ENCODE assay signal across 32 mouse cellular contexts in the genomic region with DNA sequence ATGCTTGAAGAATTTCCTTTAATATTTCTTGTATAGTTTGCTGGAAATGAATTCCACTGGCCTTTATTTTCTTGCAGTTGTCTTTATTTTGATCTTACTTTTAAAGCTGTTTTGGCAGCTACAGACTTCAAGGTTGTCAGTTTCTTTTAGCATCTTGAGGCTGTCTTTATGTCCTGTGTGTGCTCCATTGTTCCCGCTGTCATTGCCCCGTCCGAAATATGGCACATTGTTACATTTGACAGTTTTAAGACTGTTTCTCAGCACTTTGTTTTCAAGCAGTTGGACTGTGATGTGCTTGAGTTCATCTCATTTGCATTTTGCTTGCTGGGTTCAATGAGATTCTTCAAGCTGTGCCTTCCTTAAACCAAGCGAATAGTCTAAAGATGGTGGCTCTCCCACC. TPM values are rescaled to one million over a fixed set of nuclear protein-coding genes. Genes with fewer than 3 reads are reported as not detected.
DNase-seq lines count a peak whose midpoint lies in the region; ATAC-seq and TF ChIP-seq lines count a peak whose summit lies in the region.
"Had no signal": no experiment of that assay in that cellular context is flagged by ENCODE, and none has a peak within 500 bp of the region (broad histone marks: within the 10 kb centered on the region; RNA-seq: fewer than 3 reads in every experiment).

No protein-coding gene starts in this region.

- no peak overlapping the region for H3K9ac ChIP-seq in midbrain, embryonic 11.5 days (ENCODE audit: low read length)
- H3K9ac ChIP-seq in midbrain, postnatal 0 days (replicated peaks; ENCODE audit: low read length, poor library complexity, severe bottlenecking) = no peak overlapping the region
- no peak overlapping the region for H3K9ac ChIP-seq in midbrain, embryonic 13.5 days (replicated peaks)
- H3K9ac ChIP-seq: forebrain, embryonic 13.5 days; heart, embryonic 13.5 days; hindbrain, embryonic 12.5 days; hindbrain, embryonic 15.5 days had no signal

- H3K36me3 ChIP-seq in midbrain, embryonic 11.5 days (ENCODE audit: control insufficient read depth, insufficient read depth, low read length) = no peaks in the 10 kb centered on the region
- H3K36me3 ChIP-seq in midbrain, postnatal 0 days (ENCODE audit: insufficient read depth, low read length) = no peaks in the 10 kb centered on the region
- H3K36me3 ChIP-seq in midbrain, embryonic 13.5 days = no peaks in the 10 kb centered on the region
- H3K36me3 ChIP-seq: forebrain, embryonic 10.5 days; heart, embryonic 13.5 days; hindbrain, embryonic 12.5 days; hindbrain, embryonic 15.5 days had no signal

- H3K4me3 ChIP-seq in midbrain, embryonic 11.5 days (ENCODE audit: low read depth, low read length) = no peak overlapping the region
- no peak overlapping the region for H3K4me3 ChIP-seq in midbrain, postnatal 0 days (ENCODE audit: low read depth, low read length)
- no peak overlapping the region for H3K4me3 ChIP-seq in midbrain, embryonic 13.5 days (replicated peaks)
- H3K4me3 ChIP-seq: forebrain, embryonic 10.5 days; forebrain, embryonic 13.5 days; heart, embryonic 13.5 days; hindbrain, embryonic 12.5 days; hindbrain, embryonic 15.5 days had no signal

- intact Hi-C loops in heart, postnatal 14 days (cut with DNase I) = no loop called here

- peak; percentile 29 for DNase-seq in heart, adult 11 months
- DNase-seq in heart, postnatal 14 days = no peak
- peak; percentile 85 for DNase-seq in midbrain, embryonic 11.5 days (ENCODE audit: low spot score, missing footprints)
- DNase-seq in midbrain, postnatal 0 days (ENCODE audit: low spot score) = no peak
- DNase-seq in brain, embryonic 14.5 days (ENCODE audit: low read depth) = peak; percentile 57
- DNase-seq in kidney, adult 8-10 months = no peak
- DNase-seq in adrenal gland, adult (ENCODE audit: inconsistent age in 2 of 2, low spot score in 1 of 2) = no peak
- DNase-seq: adrenal gland, postnatal 10 days; adrenal gland, postnatal 36 days; cerebellum, adult 11 months; cerebellum, adult 2 months; cerebellum, postnatal 10 days; cerebellum, postnatal 36 days; gastrocnemius, postnatal 10 days; gastrocnemius, postnatal 36 days had no signal

- no peaks in the 10 kb centered on the region for H3K27me3 ChIP-seq in midbrain, embryonic 11.5 days (ENCODE audit: control insufficient read depth, insufficient read depth, low read length)
- no peaks in the 10 kb centered on the region for H3K27me3 ChIP-seq in midbrain, postnatal 0 days (ENCODE audit: insufficient read depth, low read length)
- no peaks in the 10 kb centered on the region for H3K27me3 ChIP-seq in midbrain, embryonic 13.5 days
- H3K27me3 ChIP-seq: forebrain, embryonic 13.5 days; heart, embryonic 13.5 days; hindbrain, embryonic 12.5 days; hindbrain, embryonic 15.5 days had no signal

- peak; percentile 70 for ATAC-seq in midbrain, embryonic 11.5 days (ENCODE audit: low FRiP score)
- no peak for ATAC-seq in midbrain, postnatal 0 days (ENCODE audit: low FRiP score)
- 0 out of 2 replicates have a peak, but pooled peaks have one; percentile 17 for ATAC-seq in midbrain, embryonic 13.5 days
- ATAC-seq: activated CD4-positive, CD25-positive, alpha-beta regulatory T cell, adult 4 months; CD4-positive, CD25-positive, alpha-beta regulatory T cell, adult 4 months; forebrain, embryonic 13.5 days; forebrain, embryonic 16.5 days had no signal

- TF ChIP-seq CTCF in midbrain, postnatal 0 days (IDR thresholded peaks at IDR 0.05) = no peak
- TF ChIP-seq CTCF in brain, embryonic 14.5 days (IDR thresholded peaks at IDR 0.05; ENCODE audit: borderline replicate concordance, extremely low read depth, insufficient read depth, insufficient read length) = no peak

- H3K4me1 ChIP-seq in midbrain, embryonic 11.5 days (ENCODE audit: control insufficient read depth, insufficient read depth, low read length) = no peaks in the 10 kb centered on the region
- no peaks in the 10 kb centered on the region for H3K4me1 ChIP-seq in midbrain, postnatal 0 days (ENCODE audit: insufficient read depth, low read length)
- no peaks in the 10 kb centered on the region; the same call in 1 of the 2 replicates for H3K4me1 ChIP-seq in midbrain, embryonic 13.5 days (replicated peaks)
- H3K4me1 ChIP-seq: forebrain, embryonic 10.5 days; forebrain, embryonic 13.5 days; heart, embryonic 13.5 days; hindbrain, embryonic 12.5 days; hindbrain, embryonic 15.5 days had no signal

- WGBS in midbrain, embryonic 11.5 days = 46% methylated on average over 4 of the region's 4 CpGs
- WGBS in midbrain, postnatal 0 days = 33% methylated on average over 4 of the region's 4 CpGs
- WGBS in midbrain, embryonic 13.5 days = 48% methylated on average over 4 of the region's 4 CpGs

- no peak for TF ChIP-seq POLR2A in brain, embryonic 14.5 days (IDR thresholded peaks at IDR 0.05; ENCODE audit: borderline replicate concordance, extremely low read depth, insufficient read depth, insufficient read length, poor library complexity, severe bottlenecking)

- H3K27ac ChIP-seq in midbrain, embryonic 11.5 days (ENCODE audit: low read depth, low read length) = no peak overlapping the region
- H3K27ac ChIP-seq in midbrain, postnatal 0 days (ENCODE audit: low read depth, low read length) = no peak overlapping the region
- no peak overlapping the region for H3K27ac ChIP-seq in midbrain, embryonic 13.5 days
- H3K27ac ChIP-seq: forebrain, embryonic 10.5 days; forebrain, embryonic 13.5 days; heart, embryonic 13.5 days; hindbrain, embryonic 12.5 days; hindbrain, embryonic 15.5 days had no signal

- no peak overlapping the region for H3K4me2 ChIP-seq in midbrain, embryonic 11.5 days
- H3K4me2 ChIP-seq in midbrain, postnatal 0 days (ENCODE audit: low read depth, low read length, poor library complexity, severe bottlenecking) = no peak overlapping the region
- no peak overlapping the region for H3K4me2 ChIP-seq in midbrain, embryonic 13.5 days (replicated peaks)
- H3K4me2 ChIP-seq: forebrain, embryonic 13.5 days; heart, embryonic 13.5 days; hindbrain, embryonic 12.5 days; hindbrain, embryonic 15.5 days had no signal

- no peaks in the 10 kb centered on the region for H3K9me3 ChIP-seq in midbrain, embryonic 11.5 days (ENCODE audit: control insufficient read depth, low read length)
- H3K9me3 ChIP-seq in midbrain, postnatal 0 days (ENCODE audit: low read length) = no peaks in the 10 kb centered on the region
- H3K9me3 ChIP-seq in midbrain, embryonic 13.5 days = no peaks in the 10 kb centered on the region
- H3K9me3 ChIP-seq: forebrain, embryonic 10.5 days; forebrain, embryonic 13.5 days; heart, embryonic 13.5 days; hindbrain, embryonic 12.5 days; hindbrain, embryonic 15.5 days had no signal

RNA-seq across cellular contexts. Expression of a gene that starts 17.0 kb away (rescaled TPM):
- not detected for total RNA-seq in heart, postnatal 14 days (2021)
- 4.5 TPM in 2 replicates for polyA plus RNA-seq in midbrain, embryonic 11.5 days (2014; fragmentation: Nextera tagmentation; extraction: Ambion mirVana)
- total RNA-seq in midbrain, postnatal 0 days (2014; rRNA removed) = 21.9 and 25.0 TPM in 2 replicates
- 12.7 and 16.7 TPM in 2 replicates for polyA plus RNA-seq in midbrain, postnatal 0 days (2015; fragmentation: Nextera tagmentation; extraction: Ambion mirVana)
- polyA plus RNA-seq in brain, embryonic 14.5 days (2012; rRNA removed) = 9.9 and 13.2 TPM in 2 replicates
- 6.0 and 6.2 TPM in 2 replicates for polyA plus RNA-seq in midbrain, embryonic 13.5 days (2015; fragmentation: Nextera tagmentation; extraction: Ambion mirVana)
- total RNA-seq: adrenal gland, adult 18-20 months; adrenal gland, postnatal 36 days; gastrocnemius, adult 18-20 months; gastrocnemius, postnatal 36 days; granulocyte monocyte progenitor cell, adult 5-6 weeks; heart, adult 8-10 months; heart, postnatal 25 days; hematopoietic stem cell, adult 5-6 weeks; MEL had no signal
- polyA plus RNA-seq: activated CD4-positive, CD25-positive, alpha-beta regulatory T cell, adult 4 months; C2C12; CD4-positive, CD25-positive, alpha-beta regulatory T cell, adult 4 months had no signal

Comparison
In these comparisons a context has a peak if more than half of its experiments do, and no peak if none do; other contexts are left out.
1. DNase-seq: peak in heart, adult 11 months (single experiment), midbrain, embryonic 11.5 days (single experiment) and brain, embryonic 14.5 days (single experiment); none in heart, postnatal 14 days (0 of 2), midbrain, postnatal 0 days (single experiment), kidney, adult 8-10 months (0 of 2) and adrenal gland, adult (0 of 2).